Mouse (Mus musculus): ENCODE measurements around the gene Calm3. TPM values are rescaled to one million over a fixed set of nuclear protein-coding genes. Genes with fewer than 3 reads are reported as not detected.

Calm3 gene
- polyA plus RNA-seq, 1 experiment from 2014 or later, result 276 TPM

GRCm38 (mm10) chr7:16950861-16951635 lies 27.1 kb upstream of the Calm3 start:
- no peaks in the 10 kb centered on the region for H3K9me3 ChIP-seq (ENCODE audit: control insufficient read depth, low read length)
- no peak overlapping the region for H3K9ac ChIP-seq (ENCODE audit: low read length)
- H3K4me3 ChIP-seq (ENCODE audit: low read depth, low read length), result no peak overlapping the region
- ATAC-seq (replicated peaks; ENCODE audit: low FRiP score), result peak; percentile 81
- H3K27ac ChIP-seq (ENCODE audit: low read depth, low read length), result no peak overlapping the region
- H3K4me2 ChIP-seq (ENCODE audit: low read depth, low read length, severe bottlenecking), result no peak overlapping the region
- 29% methylated on average over 18 of the region's 18 CpGs for WGBS
- no peaks in the 10 kb centered on the region for H3K36me3 ChIP-seq (ENCODE audit: control insufficient read depth, insufficient read depth, low read length)
- peaks cover 19% of the 10 kb centered on the region for H3K4me1 ChIP-seq (replicated peaks; ENCODE audit: control insufficient read depth, insufficient read depth, low read length)
- peaks cover 35% of the 10 kb centered on the region for H3K27me3 ChIP-seq (ENCODE audit: control insufficient read depth, insufficient read depth, low read length)
- peak; percentile 92 for DNase-seq (ENCODE audit: low spot score)

DNA sequence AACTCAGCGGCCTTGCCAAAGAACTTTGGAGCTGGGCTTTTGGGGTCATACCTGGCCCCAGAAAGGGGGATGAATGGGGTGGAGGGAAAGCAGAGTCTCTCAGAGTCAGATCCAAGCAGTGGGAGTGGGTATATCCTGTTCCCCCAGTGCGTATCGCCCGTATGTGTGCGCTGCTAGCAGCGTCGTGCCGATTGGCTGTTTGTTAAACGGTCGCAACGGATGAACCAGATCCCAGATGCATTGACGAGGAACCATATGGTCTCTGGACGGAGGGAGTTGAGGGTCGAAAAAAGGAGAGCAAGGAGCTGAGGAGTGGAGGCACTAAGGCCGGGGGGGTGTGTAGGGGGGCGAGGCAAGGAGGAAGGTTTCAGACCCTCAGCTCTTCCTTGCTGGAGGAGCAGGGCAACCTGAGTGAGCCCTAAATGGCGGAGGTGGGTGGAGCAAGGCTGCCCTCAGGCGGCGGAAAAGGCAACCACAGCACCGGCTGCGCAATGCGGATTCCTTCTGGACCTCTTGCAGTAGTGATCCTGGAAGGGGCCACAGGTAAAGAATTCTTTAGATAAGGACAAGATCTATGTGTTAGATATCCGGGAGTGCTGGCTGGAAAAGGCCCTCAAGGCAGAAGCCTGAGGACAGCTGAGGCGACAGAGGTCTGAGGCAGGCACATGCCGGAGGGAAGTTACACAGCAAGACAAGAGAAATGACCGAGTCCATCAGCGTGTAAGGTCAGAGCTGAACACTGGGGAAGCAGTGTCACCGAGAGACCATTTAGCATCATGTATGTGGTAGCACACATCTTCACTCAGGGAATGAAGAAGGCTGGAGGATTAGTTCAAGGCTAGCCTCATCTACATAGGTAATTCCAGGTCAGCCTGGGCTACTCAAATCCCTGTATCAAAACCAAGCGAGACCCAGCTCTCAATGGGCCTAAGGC lies 26.3 kb upstream of the Calm3 start:
- Histone ChIP-seq H3K36me3 (ENCODE audit: control insufficient read depth, insufficient read depth, low read length) (no peaks in the 10 kb centered on the region), H3K27me3 (ENCODE audit: control insufficient read depth, insufficient read depth, low read length) (peaks cover 44% of the 10 kb centered on the region), H3K4me3 (ENCODE audit: low read depth, low read length) (peak overlapping the region; percentile 26), H3K9ac (ENCODE audit: low read length) (peak overlapping the region; percentile 49), H3K4me2 (ENCODE audit: low read depth, low read length, severe bottlenecking) (peak overlapping the region; percentile 54), H3K27ac (ENCODE audit: low read depth, low read length) (no peak overlapping the region), H3K9me3 (ENCODE audit: control insufficient read depth, low read length) (no peaks in the 10 kb centered on the region), H3K4me1 (replicated peaks; ENCODE audit: control insufficient read depth, insufficient read depth, low read length) (peaks cover 19% of the 10 kb centered on the region)
- DNase-seq (ENCODE audit: low spot score) (peak; percentile 92), ATAC-seq (replicated peaks; ENCODE audit: low FRiP score) (peak; percentile 63)
- WGBS, result 12% methylated on average over 29 of the region's 29 CpGs

DNA sequence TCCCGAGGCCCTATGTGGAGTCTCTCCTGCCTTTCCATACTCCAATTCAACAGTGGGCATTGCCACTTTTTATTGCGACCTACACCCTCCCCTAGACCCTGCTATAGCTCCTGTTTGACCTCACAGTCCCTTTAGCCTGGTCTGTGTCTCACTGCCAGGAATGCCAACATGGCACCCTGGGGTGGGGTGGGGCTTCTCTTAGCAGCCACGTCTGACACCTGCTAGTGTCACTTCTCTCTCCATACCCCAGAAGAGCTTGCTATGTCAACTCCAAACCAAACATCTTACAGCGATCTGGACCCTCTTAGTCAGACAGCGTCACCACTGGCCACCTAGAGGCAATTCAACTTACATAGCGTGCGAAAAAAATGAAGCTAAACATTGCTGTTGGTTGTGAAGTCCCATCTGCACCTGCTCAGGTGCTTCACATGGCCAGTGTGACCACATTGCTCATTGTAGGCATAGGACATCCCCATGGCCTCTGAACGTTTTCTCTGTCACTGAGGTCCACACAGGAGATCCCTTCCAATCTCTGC lies 25.1 kb upstream of the Calm3 start:
- ATAC-seq (replicated peaks; ENCODE audit: low FRiP score), result no peak
- no peak for DNase-seq (ENCODE audit: low spot score)
- Histone ChIP-seq H3K4me1 (replicated peaks; ENCODE audit: control insufficient read depth, insufficient read depth, low read length) (peaks cover 21% of the 10 kb centered on the region), H3K9ac (ENCODE audit: low read length) (no peak overlapping the region; the same call in 1 of the 2 replicates), H3K36me3 (ENCODE audit: control insufficient read depth, insufficient read depth, low read length) (no peaks in the 10 kb centered on the region), H3K4me2 (ENCODE audit: low read depth, low read length, severe bottlenecking) (no peak overlapping the region), H3K4me3 (ENCODE audit: low read depth, low read length) (no peak overlapping the region), H3K27ac (ENCODE audit: low read depth, low read length) (no peak overlapping the region), H3K9me3 (ENCODE audit: control insufficient read depth, low read length) (no peaks in the 10 kb centered on the region), H3K27me3 (ENCODE audit: control insufficient read depth, insufficient read depth, low read length) (peaks cover 46% of the 10 kb centered on the region)
- WGBS, result 57% methylated on average over 8 of the region's 8 CpGs

DNA sequence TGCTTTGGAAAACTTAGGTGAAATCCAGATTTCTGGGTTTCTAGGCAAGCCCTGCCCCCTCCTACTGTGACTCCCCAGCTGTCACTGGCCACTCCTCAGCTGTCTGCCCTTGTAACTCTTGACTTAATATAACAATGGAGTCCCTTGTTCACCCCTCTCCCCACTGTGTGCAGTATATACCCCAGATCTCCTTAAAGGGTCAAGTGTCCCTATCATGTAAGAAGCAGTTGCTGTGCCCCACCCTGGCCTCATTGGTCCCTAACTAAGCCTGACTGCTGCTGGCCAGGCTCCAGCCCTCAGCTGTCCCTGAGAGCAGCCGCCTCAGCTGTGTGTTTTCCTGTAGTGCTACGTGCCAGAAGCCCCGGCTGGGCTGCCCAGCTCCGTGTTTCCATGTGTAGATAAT lies 24.0 kb upstream of the Calm3 start:
- peak overlapping the region; percentile 34 for H3K4me3 ChIP-seq (ENCODE audit: low read depth, low read length)
- DNase-seq (ENCODE audit: low spot score) (no peak), ATAC-seq (replicated peaks; ENCODE audit: low FRiP score) (no peak)
- peaks cover 46% of the 10 kb centered on the region for H3K27me3 ChIP-seq (ENCODE audit: control insufficient read depth, insufficient read depth, low read length)
- H3K4me1 ChIP-seq (replicated peaks; ENCODE audit: control insufficient read depth, insufficient read depth, low read length), result peaks cover 23% of the 10 kb centered on the region
- H3K9ac ChIP-seq (ENCODE audit: low read length), result peak overlapping the region; percentile 23; the same call in 1 of the 2 replicates
- H3K4me2 ChIP-seq (ENCODE audit: low read depth, low read length, severe bottlenecking), result peak overlapping the region; percentile 64; the same call in 1 of the 2 replicates
- H3K27ac ChIP-seq (ENCODE audit: low read depth, low read length), result no peak overlapping the region
- H3K36me3 ChIP-seq (ENCODE audit: control insufficient read depth, insufficient read depth, low read length), result no peaks in the 10 kb centered on the region
- 9% methylated on average over 4 of the region's 4 CpGs for WGBS
- H3K9me3 ChIP-seq (ENCODE audit: control insufficient read depth, low read length), result no peaks in the 10 kb centered on the region

DNA sequence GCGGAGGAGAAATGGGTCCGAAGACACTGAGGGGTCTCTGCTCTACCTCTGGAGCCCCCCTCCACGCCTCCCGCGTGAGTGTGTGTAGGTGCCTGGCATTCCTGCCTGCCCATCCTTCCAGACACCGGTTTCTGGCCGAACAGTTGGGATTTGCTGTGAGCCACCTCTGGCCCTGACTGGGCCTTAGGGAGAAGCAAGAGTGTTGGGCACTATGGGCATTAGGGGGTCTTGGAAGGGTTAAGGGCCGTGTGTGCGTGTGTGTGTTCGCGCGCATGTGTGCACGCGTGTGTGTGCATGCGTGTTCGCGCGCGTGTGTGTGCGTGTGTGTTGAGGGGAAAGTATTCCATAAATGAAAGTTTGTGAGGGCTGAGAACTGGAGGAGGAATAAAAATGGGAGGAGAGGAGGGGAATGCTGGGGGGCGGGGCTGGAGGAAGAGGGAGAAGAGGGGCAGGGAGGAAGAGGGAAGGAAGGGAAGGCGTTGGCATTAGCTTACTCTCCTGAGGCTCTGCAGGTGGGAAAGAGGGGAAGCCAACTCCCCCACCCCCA lies 23.5 kb upstream of the Calm3 start:
- Histone ChIP-seq H3K27ac (ENCODE audit: low read depth, low read length) (no peak overlapping the region), H3K4me3 (ENCODE audit: low read depth, low read length) (peak overlapping the region; percentile 34), H3K4me1 (replicated peaks; ENCODE audit: control insufficient read depth, insufficient read depth, low read length) (peaks cover 25% of the 10 kb centered on the region), H3K9ac (ENCODE audit: low read length) (peak overlapping the region; percentile 56), H3K36me3 (ENCODE audit: control insufficient read depth, insufficient read depth, low read length) (no peaks in the 10 kb centered on the region), H3K4me2 (ENCODE audit: low read depth, low read length, severe bottlenecking) (peak overlapping the region; percentile 64), H3K9me3 (ENCODE audit: control insufficient read depth, low read length) (no peaks in the 10 kb centered on the region), H3K27me3 (ENCODE audit: control insufficient read depth, insufficient read depth, low read length) (peaks cover 46% of the 10 kb centered on the region)
- 14% methylated on average over 21 of the region's 22 CpGs for WGBS
- DNase-seq (ENCODE audit: low spot score), result no peak
- no peak for ATAC-seq (replicated peaks; ENCODE audit: low FRiP score)

GRCm38 (mm10) chr7:16946441-16947348 lies 22.8 kb upstream of the Calm3 start:
- 1% methylated on average over 53 of the region's 53 CpGs for WGBS
- no peak for ATAC-seq (replicated peaks; ENCODE audit: low FRiP score)
- Histone ChIP-seq H3K9me3 (ENCODE audit: control insufficient read depth, low read length) (no peaks in the 10 kb centered on the region), H3K36me3 (ENCODE audit: control insufficient read depth, insufficient read depth, low read length) (no peaks in the 10 kb centered on the region), H3K9ac (ENCODE audit: low read length) (peak overlapping the region; percentile 56), H3K27ac (ENCODE audit: low read depth, low read length) (no peak overlapping the region), H3K27me3 (ENCODE audit: control insufficient read depth, insufficient read depth, low read length) (peaks cover 46% of the 10 kb centered on the region), H3K4me1 (replicated peaks; ENCODE audit: control insufficient read depth, insufficient read depth, low read length) (peaks cover 25% of the 10 kb centered on the region), H3K4me3 (ENCODE audit: low read depth, low read length) (peak overlapping the region; percentile 34), H3K4me2 (ENCODE audit: low read depth, low read length, severe bottlenecking) (peak overlapping the region; percentile 64)
- no peak for DNase-seq (ENCODE audit: low spot score)

- 11% methylated on average over 17 of the region's 17 CpGs for WGBS
- no peaks in the 10 kb centered on the region for H3K9me3 ChIP-seq (ENCODE audit: control insufficient read depth, low read length)
- peak overlapping the region; percentile 61 for H3K4me3 ChIP-seq (ENCODE audit: low read depth, low read length)
- peaks cover 46% of the 10 kb centered on the region for H3K27me3 ChIP-seq (ENCODE audit: control insufficient read depth, insufficient read depth, low read length)
- no peaks in the 10 kb centered on the region for H3K36me3 ChIP-seq (ENCODE audit: control insufficient read depth, insufficient read depth, low read length)
- peak overlapping the region; percentile 78 for H3K9ac ChIP-seq (ENCODE audit: low read length)
- H3K4me1 ChIP-seq (replicated peaks; ENCODE audit: control insufficient read depth, insufficient read depth, low read length), result peaks cover 22% of the 10 kb centered on the region
- DNase-seq (ENCODE audit: low spot score) (no peak), ATAC-seq (replicated peaks; ENCODE audit: low FRiP score) (no peak)
- H3K4me2 ChIP-seq (ENCODE audit: low read depth, low read length, severe bottlenecking), result peak overlapping the region; percentile 91
- H3K27ac ChIP-seq (ENCODE audit: low read depth, low read length), result no peak overlapping the region
These were observed 21.5 kb upstream of the Calm3 start for GRCm38 (mm10) chr7:16945419-16945818.
